Mouse (Mus musculus) CD4-positive helper T cell, adult 2 months (primary cell): ENCODE results near the gene 4930562C15Rik.

Source experiments
- DNase-seq: peaks from one replicate; pipeline ENCODE4 v3.0.0-alpha.2; 2012; ENCODE audit warnings: low read depth, missing footprints, low spot score

The 4930562C15Rik gene

DNA sequence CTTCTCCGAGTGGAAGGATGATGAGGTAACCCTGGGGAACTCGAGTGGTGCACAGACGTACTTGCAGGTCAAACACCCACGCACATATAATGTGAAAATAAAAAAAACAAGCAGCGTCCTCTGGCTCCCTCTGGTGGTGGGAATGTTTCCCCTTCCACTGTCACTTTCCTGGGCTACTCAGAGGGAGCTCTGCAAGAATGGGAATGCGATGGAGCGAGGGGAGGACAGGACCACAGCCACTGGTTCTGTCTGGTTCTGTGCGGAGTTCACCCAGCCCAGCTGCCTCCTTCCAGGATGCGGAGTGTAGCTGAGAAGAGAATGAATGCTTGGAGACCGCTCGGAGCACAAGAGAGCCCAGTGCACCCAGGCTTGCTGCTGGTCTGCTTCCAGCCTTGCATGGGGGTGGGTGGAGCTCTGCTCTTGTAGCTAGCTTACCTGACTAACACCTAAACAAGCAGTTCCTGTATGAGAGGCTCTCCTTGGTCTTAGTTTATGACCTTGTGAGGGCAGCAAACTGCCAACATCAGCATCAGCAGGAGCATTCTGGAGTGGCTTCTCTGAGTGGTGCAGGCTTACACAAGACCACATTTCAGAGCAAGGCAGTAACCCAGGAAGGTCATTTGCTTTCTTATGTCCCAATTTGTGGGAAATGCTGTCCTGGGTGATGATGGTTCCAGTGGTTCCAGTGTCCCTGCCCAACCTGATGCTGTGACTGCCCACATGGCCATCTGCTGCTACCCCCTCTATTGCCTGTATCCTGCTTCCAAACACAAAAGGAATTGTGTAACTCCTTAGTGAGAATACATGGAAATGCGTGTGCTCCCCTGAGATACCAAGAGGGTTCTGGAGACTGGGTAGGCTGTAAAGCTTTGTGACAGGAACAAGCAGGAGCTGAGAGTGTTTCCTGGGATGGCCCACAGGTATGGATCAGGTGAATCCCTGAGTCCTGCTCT lies 78.8 kb downstream of the 4930562C15Rik start:
- DNase-seq = peak; percentile 85

DNA sequence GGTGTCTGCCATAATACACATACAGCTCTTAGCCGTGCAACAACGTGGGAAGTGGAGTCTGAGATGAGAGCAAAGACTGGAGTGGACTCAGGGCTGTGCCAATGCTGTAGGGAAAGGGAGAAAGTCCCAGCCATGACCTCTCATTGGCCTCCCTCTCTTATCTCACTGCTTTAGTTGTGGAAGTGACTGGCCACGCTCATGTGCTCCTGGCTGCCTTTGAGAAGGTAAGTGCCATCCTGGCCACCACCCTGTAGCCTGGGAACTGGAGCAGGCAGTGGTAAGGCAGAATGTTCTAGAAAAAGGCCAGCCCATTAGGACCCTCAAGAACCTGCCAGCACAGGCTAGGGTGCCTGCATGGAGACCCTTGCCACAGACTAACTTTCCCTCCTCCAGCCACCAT lies 80.7 kb downstream of the 4930562C15Rik start:
- no peak for DNase-seq

DNA sequence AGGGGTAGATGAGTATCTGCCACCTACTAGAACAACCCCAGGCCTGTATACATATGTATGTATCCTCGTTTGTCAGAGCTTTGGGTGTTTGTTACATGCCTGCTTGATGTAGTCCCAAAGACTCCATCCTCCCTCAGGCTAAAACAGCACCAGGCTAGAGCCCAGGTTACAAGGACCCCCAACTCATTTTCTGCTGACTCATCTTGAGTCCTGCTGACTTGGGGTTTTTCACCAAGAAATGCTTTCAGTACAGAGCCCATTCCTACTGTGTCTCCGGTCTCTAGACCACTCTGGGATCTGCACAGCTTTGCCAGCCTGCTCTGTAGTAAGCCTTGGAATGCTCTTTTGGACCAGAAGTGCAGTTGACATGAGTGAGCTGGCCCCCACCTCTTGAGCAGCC lies 81.4 kb downstream of the 4930562C15Rik start:
- no peak for DNase-seq
